Mouse (Mus musculus) lung, embryonic 14.5 days (tissue): ENCODE measurements around the gene Adgrb3. TPM values are rescaled to one million over a fixed set of nuclear protein-coding genes. Genes with fewer than 3 reads are reported as not detected.

Source experiments
- ATAC-seq: fragments of 200-750 bp; cut with Nextera tagmentation; 2 replicates; pipeline ENCODE4 v1.8.0; 2017; ENCODE audit warnings: mild to moderate bottlenecking, moderate TSS enrichment, moderate library complexity; ENCODE audit not compliant: insufficient read depth
- DNase-seq: peaks from one replicate; pipeline ENCODE4 v3.0.0-alpha.2; 2015
- H3K27ac ChIP-seq: fragments of 300-500 bp; sonication (generic); 2 replicates; pipeline ENCODE4 v1.5.1; 2014; ENCODE audit warnings: low read depth, mild to moderate bottlenecking, moderate library complexity
- H3K27me3 ChIP-seq: fragments of 300-500 bp; sonication (generic); 2 replicates; pipeline ENCODE4 v1.6.1; 2014; ENCODE audit warnings: low read length, control low read depth; ENCODE audit not compliant: insufficient read depth
- H3K36me3 ChIP-seq: fragments of 300-500 bp; sonication (generic); 2 replicates; pipeline ENCODE4 v1.6.1; 2014; ENCODE audit warnings: control low read depth; ENCODE audit not compliant: insufficient read depth
- H3K4me1 ChIP-seq: fragments of 300-500 bp; sonication (generic); 2 replicates; pipeline ENCODE4 v1.6.1; 2014; ENCODE audit warnings: antibody characterized with exemption, control low read depth; ENCODE audit not compliant: insufficient read depth
- H3K4me2 ChIP-seq: fragments of 300-500 bp; sonication (generic); 2 replicates; pipeline ENCODE4 v1.6.1; 2014; ENCODE audit warnings: mild to moderate bottlenecking
- H3K4me3 ChIP-seq: fragments of 300-500 bp; sonication (generic); 2 replicates; pipeline ENCODE4 v1.5.1; 2014; ENCODE audit warnings: low read depth, low read length
- H3K9ac ChIP-seq: fragments of 300-500 bp; sonication (generic); 2 replicates; pipeline ENCODE4 v1.6.1; 2014
- H3K9me3 ChIP-seq: fragments of 300-500 bp; sonication (generic); 2 replicates; pipeline ENCODE4 v1.6.1; 2016; ENCODE audit warnings: low read depth, low read length, control low read depth
- CTCF ChIP-seq: IDR thresholded peaks from 2 replicates; pipeline ENCODE4 v1.5.1; 2016; ENCODE audit warnings: antibody characterized with exemption, low read depth
- WGBS: fragments of 180-500 bp; shearing (Covaris S2); extraction: QIAGEN DNeasy Blood & Tissue Kit; methylation state at CpG from one replicate; pipeline ENCODE4 v1.1.7; 2014; 5-methylcytosine and 5-hydroxymethylcytosine counted together
- polyA plus RNA-seq: library from polyadenylated mRNA; unstranded; fragments of >200 nt; fragmentation: Nextera tagmentation; extraction: Ambion mirVana; gene quantifications from 2 replicates; pipeline ENCODE4 v1.2.1, GENCODE M21; 2014

Gene Adgrb3
- polyA plus RNA-seq, 1 experiment from 2014 or later: 0.74 TPM

DNA sequence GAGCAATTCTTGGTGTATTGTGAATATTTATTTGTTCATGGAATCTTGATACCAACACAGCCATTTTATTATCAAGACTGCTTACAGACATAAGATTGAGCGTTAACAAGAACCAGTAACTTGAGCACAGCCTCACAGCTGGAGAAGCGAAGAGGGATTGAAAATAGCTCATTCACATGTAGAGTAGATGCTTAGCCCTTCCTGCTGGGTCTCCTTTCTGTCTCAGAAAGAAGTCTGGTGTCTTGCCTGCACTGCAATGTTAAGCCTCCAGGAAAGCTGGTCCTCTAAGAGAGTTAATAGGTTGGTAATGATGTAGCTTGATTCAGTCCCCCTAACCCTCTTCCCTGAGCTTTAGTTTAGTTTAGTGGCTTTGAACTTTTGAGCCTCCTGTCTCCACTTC, 519.4 kb downstream of the Adgrb3 start:
- H3K27me3 ChIP-seq: no peaks in the 10 kb centered on the region
- no peak for TF ChIP-seq CTCF
- H3K9ac ChIP-seq: no peak overlapping the region
- ATAC-seq (no peak), DNase-seq (no peak)
- 55% methylated on average over 2 of the region's 2 CpGs for WGBS
- no peaks in the 10 kb centered on the region for H3K36me3 ChIP-seq
- H3K4me1 ChIP-seq: no peaks in the 10 kb centered on the region
- no peak overlapping the region for H3K27ac ChIP-seq
- H3K4me2 ChIP-seq: no peak overlapping the region
- H3K9me3 ChIP-seq: no peaks in the 10 kb centered on the region
- H3K4me3 ChIP-seq: no peak overlapping the region

DNA sequence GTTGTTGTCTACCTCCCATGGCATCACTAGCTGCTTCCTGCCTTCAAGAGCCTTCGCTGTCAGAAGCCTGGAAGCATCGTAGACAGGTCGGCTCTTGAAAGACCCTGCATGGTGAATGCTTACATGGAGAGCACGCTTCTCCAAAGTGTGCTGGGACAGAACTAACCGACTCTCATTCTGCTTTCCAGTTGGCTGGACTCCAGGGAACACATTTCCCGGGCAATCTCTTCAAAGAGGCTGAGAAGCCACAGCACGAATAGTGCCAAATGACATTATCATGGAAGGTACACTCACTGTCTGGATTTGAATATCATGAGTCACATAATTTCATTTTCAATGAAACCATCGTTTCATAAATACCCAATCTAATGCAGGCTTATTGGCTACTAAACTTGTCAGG, 548.0 kb downstream of the Adgrb3 start:
- no peak overlapping the region for H3K27ac ChIP-seq
- H3K4me1 ChIP-seq: no peaks in the 10 kb centered on the region
- no peak overlapping the region for H3K4me2 ChIP-seq
- ATAC-seq (no peak), DNase-seq (peak; percentile 13)
- H3K9ac ChIP-seq: no peak overlapping the region
- no peaks in the 10 kb centered on the region for H3K9me3 ChIP-seq
- H3K36me3 ChIP-seq: no peaks in the 10 kb centered on the region
- WGBS: 63% methylated on average over 8 of the region's 8 CpGs
- H3K4me3 ChIP-seq: no peak overlapping the region
- no peaks in the 10 kb centered on the region for H3K27me3 ChIP-seq
- TF ChIP-seq CTCF: no peak

- no peaks in the 10 kb centered on the region for H3K4me1 ChIP-seq
- no peak overlapping the region for H3K4me3 ChIP-seq
- no peak for ATAC-seq
Observed at GRCm38 (mm10) chr1:25250562-25250961, 578.9 kb downstream of the Adgrb3 start.

GRCm38 (mm10) chr1:25242436-25242835, 587.1 kb downstream of the Adgrb3 start:
- 73% methylated on average over 6 of the region's 6 CpGs for WGBS
- Histone ChIP-seq H3K4me3 (no peak overlapping the region), H3K27ac (no peak overlapping the region), H3K4me1 (no peaks in the 10 kb centered on the region), H3K9ac (no peak overlapping the region), H3K4me2 (no peak overlapping the region), H3K36me3 (no peaks in the 10 kb centered on the region), H3K9me3 (no peaks in the 10 kb centered on the region), H3K27me3 (no peaks in the 10 kb centered on the region)
- ATAC-seq: no peak
- TF ChIP-seq CTCF: no peak
- no peak for DNase-seq

More at GRCm38 (mm10) chr1:25250562-25250961, 578.9 kb downstream of the Adgrb3 start:
- Histone ChIP-seq H3K36me3 (no peaks in the 10 kb centered on the region), H3K4me2 (no peak overlapping the region), H3K9me3 (no peaks in the 10 kb centered on the region), H3K27ac (no peak overlapping the region), H3K9ac (no peak overlapping the region), H3K27me3 (no peaks in the 10 kb centered on the region)
- DNase-seq: no peak
- no peak for TF ChIP-seq CTCF

- no peaks in the 10 kb centered on the region for H3K27me3 ChIP-seq
- ATAC-seq (no peak), DNase-seq (no peak)
- H3K36me3 ChIP-seq: no peaks in the 10 kb centered on the region
- no peak overlapping the region for H3K9ac ChIP-seq
- TF ChIP-seq CTCF: no peak
- no peaks in the 10 kb centered on the region for H3K9me3 ChIP-seq
- H3K27ac ChIP-seq: no peak overlapping the region
- no peaks in the 10 kb centered on the region for H3K4me1 ChIP-seq
- no peak overlapping the region for H3K4me2 ChIP-seq
- 32% methylated on average over 7 of the region's 7 CpGs for WGBS
- H3K4me3 ChIP-seq: no peak overlapping the region
Observed at GRCm38 (mm10) chr1:25229245-25229750, 600.2 kb downstream of the Adgrb3 start.

DNA sequence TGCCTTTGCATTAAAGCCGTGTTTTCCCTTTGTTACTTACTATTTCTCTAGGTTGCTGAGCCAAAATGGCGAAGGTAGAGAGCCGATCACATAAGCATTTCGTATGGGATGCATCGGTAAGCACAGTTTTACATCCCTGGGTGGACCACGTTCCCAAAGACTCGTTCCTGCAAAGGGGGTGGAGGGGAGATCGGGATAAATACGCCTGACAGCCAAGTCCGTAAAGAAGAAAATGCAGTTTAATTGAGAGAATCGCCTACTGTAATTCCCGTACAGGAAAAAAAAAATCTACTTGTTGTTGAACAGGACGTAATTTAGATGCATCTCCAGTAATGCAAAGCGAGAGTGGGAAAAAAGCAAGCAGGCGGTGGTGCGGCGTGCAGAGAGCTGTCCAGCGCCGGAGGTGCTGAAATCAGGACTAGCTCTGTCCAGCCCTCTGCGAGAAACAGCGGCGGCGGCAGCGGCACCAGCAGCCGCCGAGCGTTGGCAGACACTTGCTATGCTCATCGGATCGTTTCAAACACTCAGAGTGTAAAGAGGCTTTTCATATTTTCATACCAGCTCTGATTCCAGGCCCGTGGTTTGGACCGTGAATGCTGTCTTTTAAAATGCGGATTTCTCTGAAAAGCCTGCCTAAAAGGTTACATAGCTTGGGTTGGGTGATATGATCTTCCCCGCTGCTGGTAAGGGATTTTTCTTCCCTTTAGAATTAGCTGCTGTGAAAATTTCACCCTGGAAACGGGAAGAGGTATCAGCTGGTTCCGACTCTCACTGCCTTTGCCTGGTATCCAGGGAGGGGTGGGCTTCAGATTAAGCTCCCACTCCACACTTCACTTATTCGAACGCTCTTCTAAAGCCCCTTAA, 600.9 kb downstream of the Adgrb3 start:
- no peaks in the 10 kb centered on the region for H3K36me3 ChIP-seq
- peak overlapping the region; percentile 53; the same call in 1 of the 2 replicates for H3K4me2 ChIP-seq
- H3K9ac ChIP-seq: no peak overlapping the region
- no peak overlapping the region for H3K27ac ChIP-seq
- no peaks in the 10 kb centered on the region for H3K27me3 ChIP-seq
- DNase-seq (peak; percentile 94), ATAC-seq (peak; percentile 96)
- 5% methylated on average over 37 of the region's 37 CpGs for WGBS
- TF ChIP-seq CTCF: no peak
- no peaks in the 10 kb centered on the region for H3K9me3 ChIP-seq
- H3K4me1 ChIP-seq: no peaks in the 10 kb centered on the region
- 0 out of 2 replicates have a peak overlapping the region, but pooled peaks have one; percentile 10 for H3K4me3 ChIP-seq

DNA sequence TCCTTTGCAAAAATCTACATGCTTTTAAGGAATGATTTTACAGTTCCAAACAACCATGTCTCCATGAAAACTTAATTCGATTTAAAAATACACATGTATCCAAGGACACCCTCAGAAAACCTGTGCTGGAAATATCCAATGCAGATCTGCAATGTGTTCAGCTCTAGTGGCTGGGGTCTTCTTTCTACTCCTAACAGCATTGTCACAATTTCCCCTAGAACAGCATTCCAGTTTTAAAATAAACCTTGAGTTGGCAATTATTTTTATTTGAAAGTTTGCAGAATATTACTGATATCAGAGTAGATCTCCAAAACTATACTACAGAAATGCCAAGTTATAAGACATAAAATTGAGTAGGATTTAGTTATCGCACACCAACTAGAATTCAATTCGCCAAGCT, 601.6 kb downstream of the Adgrb3 start:
- WGBS: 44% methylated on average over 3 of the region's 3 CpGs

More for the DNA sequence above, 601.6 kb downstream of the Adgrb3 start:
- peak overlapping the region; percentile 53; the same call in 1 of the 2 replicates for H3K4me2 ChIP-seq
- DNase-seq (no peak), ATAC-seq (no peak)
- H3K27me3 ChIP-seq: no peaks in the 10 kb centered on the region
- H3K9me3 ChIP-seq: no peaks in the 10 kb centered on the region
- H3K27ac ChIP-seq: no peak overlapping the region
- no peak overlapping the region for H3K4me3 ChIP-seq
- no peaks in the 10 kb centered on the region for H3K36me3 ChIP-seq
- no peaks in the 10 kb centered on the region for H3K4me1 ChIP-seq
- TF ChIP-seq CTCF: no peak
- no peak overlapping the region for H3K9ac ChIP-seq
